Mouse (Mus musculus) erythroid progenitor cell, adult 5-6 weeks (primary cell): ENCODE measurements around the gene Cdc123. TPM values are rescaled to one million over a fixed set of nuclear protein-coding genes. Genes with fewer than 3 reads are reported as not detected.

Source experiments
- ATAC-seq: replicated peaks from 2 replicates; pipeline ENCODE4 v1.8.0; 2016; ENCODE audit warnings: moderate number of reproducible peaks, mild to moderate bottlenecking, moderate TSS enrichment, inconsistent platforms; ENCODE audit not compliant: poor library complexity, low FRiP score, severe bottlenecking
- total RNA-seq, 2 experiments: library from RNA; stranded (forward) in 1 of 2; stranded (reverse) in 1 of 2; fragments of 150-400 nt in 1 of 2; fragments of 186-747, 209-891 nt in 1 of 2; gene quantifications; 2 replicates each; pipeline versions ENCODE4 v1.2.3 to v1.2.4; 2015 to 2017; ENCODE audit warnings: low replicate concordance in 2 of 2

Gene Cdc123
- total RNA-seq, 2 experiments from 2014 or later: 20.9 to 155 TPM

DNA sequence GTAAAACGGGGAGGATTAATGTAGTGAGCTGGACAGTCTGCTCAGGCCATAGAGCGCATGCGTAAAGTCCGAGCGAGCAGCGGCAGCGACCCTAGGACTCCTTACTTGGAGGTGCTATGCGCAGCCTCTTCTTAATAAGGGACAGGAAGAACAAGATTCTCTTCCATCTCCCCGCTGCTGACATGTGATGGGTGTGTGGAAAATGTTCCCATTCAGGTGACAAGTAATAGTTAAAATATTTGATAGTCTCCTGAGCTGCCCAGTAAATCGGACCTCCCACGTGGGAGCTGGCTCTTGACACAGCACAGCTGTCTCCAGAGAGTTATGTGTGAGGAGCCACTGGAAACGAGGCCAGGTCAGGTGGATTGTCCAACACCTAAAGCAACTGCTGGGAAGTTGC lies 98.4 kb downstream of the Cdc123 start:
- no peak for ATAC-seq

Other genes starting within 250 kb of the Cdc123 start
- 3.2 and 7.5 TPM in 2 replicates for gene Camk1d, start 130.6 kb downstream of the Cdc123 start, total RNA-seq (2015; ENCODE audit: low replicate concordance)
- 1.7 and 2.2 TPM in 2 replicates for gene Camk1d, start 130.6 kb downstream of the Cdc123 start, total RNA-seq (2017; ENCODE audit: low replicate concordance)
- 21.0 and 32.1 TPM in 2 replicates for gene Nudt5, start 145 bp downstream of the Cdc123 start, total RNA-seq (2015; ENCODE audit: low replicate concordance)
- gene Nudt5, start 145 bp downstream of the Cdc123 start, total RNA-seq (2017; ENCODE audit: low replicate concordance): 26.5 and 42.9 TPM in 2 replicates
- gene Gm13199, start 17.8 kb upstream of the Cdc123 start, total RNA-seq (2015; ENCODE audit: low replicate concordance): 2.2 TPM in 1 of 2 replicates, not detected in the other
- gene Gm13199, start 17.8 kb upstream of the Cdc123 start, total RNA-seq (2017; ENCODE audit: low replicate concordance): 1.1 TPM in 1 of 2 replicates, not detected in the other
- 15.9 and 31.4 TPM in 2 replicates for gene Sec61a2, start 50.3 kb upstream of the Cdc123 start, total RNA-seq (2015; ENCODE audit: low replicate concordance)
- gene Sec61a2, start 50.3 kb upstream of the Cdc123 start, total RNA-seq (2017; ENCODE audit: low replicate concordance): 19.4 and 21.5 TPM in 2 replicates
- 0.84 TPM in 1 of 2 replicates, not detected in the other for gene Dhtkd1, start 97.6 kb upstream of the Cdc123 start, total RNA-seq (2015; ENCODE audit: low replicate concordance)
- gene Dhtkd1, start 97.6 kb upstream of the Cdc123 start, total RNA-seq (2017; ENCODE audit: low replicate concordance): 0.26 TPM in 1 of 2 replicates, not detected in the other
- gene Upf2, start 106.3 kb upstream of the Cdc123 start, total RNA-seq (2015; ENCODE audit: low replicate concordance): 35.0 and 39.0 TPM in 2 replicates
- 36.2 and 40.4 TPM in 2 replicates for gene Upf2, start 106.3 kb upstream of the Cdc123 start, total RNA-seq (2017; ENCODE audit: low replicate concordance)